Mouse (Mus musculus): ENCODE data around the gene Ak4. TPM values are rescaled to one million over a fixed set of nuclear protein-coding genes. Genes with fewer than 3 reads are reported as not detected.

The Ak4 gene
- polyA plus RNA-seq, 1 experiment from 2014 or later = 1.3 TPM

- no peak for DNase-seq (ENCODE audit: low spot score)
Measured at GRCm38 (mm10) chr4:101510111-101510903, 91.2 kb downstream of the Ak4 start.

GRCm38 (mm10) chr4:101510904-101511210 is 91.8 kb downstream of the Ak4 start:
- no peak for DNase-seq (ENCODE audit: low spot score)

GRCm38 (mm10) chr4:101511768-101512521 is 92.9 kb downstream of the Ak4 start:
- peak; percentile 19 for DNase-seq (ENCODE audit: low spot score)

- DNase-seq (ENCODE audit: low spot score) = peak; percentile 18
Measured at GRCm38 (mm10) chr4:101513251-101513650, 94.2 kb downstream of the Ak4 start.

GRCm38 (mm10) chr4:101515853-101516252 is 96.8 kb downstream of the Ak4 start:
- no peak for DNase-seq (ENCODE audit: low spot score)

Other genes starting within 250 kb of the Ak4 start
- gene Jak1, start 154.0 kb upstream of the Ak4 start, polyA plus RNA-seq (2015; fragmentation: Nextera tagmentation; extraction: Ambion mirVana) = 146 and 151 TPM in 2 replicates
- gene Dnajc6, start 77.4 kb downstream of the Ak4 start, polyA plus RNA-seq (2015; fragmentation: Nextera tagmentation; extraction: Ambion mirVana) = 9.6 and 13.8 TPM in 2 replicates
- 51.0 and 54.9 TPM in 2 replicates for gene Leprot, start 228.4 kb downstream of the Ak4 start, polyA plus RNA-seq (2015; fragmentation: Nextera tagmentation; extraction: Ambion mirVana)

Measured in thymus, postnatal 0 days (tissue).